Mouse (Mus musculus) brown adipose tissue, adult 24 weeks (tissue): ENCODE results near the gene Nxf1. TPM values are rescaled to one million over a fixed set of nuclear protein-coding genes. Genes with fewer than 3 reads are reported as not detected.
A peak's percentile ranks its signal among the peaks of the same experiment; 100 is the strongest.

Experiments used
- H3K27ac ChIP-seq: fragments of 200-500 bp; replicated peaks from 2 replicates; pipeline ENCODE4 v1.5.1; 2012; ENCODE audit warnings: low read depth, mild to moderate bottlenecking, low read length
- H3K4me1 ChIP-seq: fragments of 200-500 bp; 2 replicates; pipeline ENCODE4 v1.6.1; 2012; ENCODE audit warnings: low read length, mixed read lengths; ENCODE audit not compliant: control insufficient read depth, insufficient read depth, insufficient read length
- H3K4me3 ChIP-seq: fragments of 200-500 bp; 2 replicates; pipeline ENCODE4 v1.5.1; 2012; ENCODE audit warnings: low read depth, mild to moderate bottlenecking, low read length, moderate library complexity; ENCODE audit not compliant: insufficient read depth
- polyA plus RNA-seq: library from polyadenylated mRNA; stranded (reverse); fragments of >200 nt; gene quantifications from 2 replicates; pipeline ENCODE4 v1.2.4, GENCODE M21; 2012; ENCODE audit not compliant: missing spikeins, insufficient read depth, insufficient read length

The Nxf1 gene
- polyA plus RNA-seq, 1 experiment: 51.6 TPM

DNA sequence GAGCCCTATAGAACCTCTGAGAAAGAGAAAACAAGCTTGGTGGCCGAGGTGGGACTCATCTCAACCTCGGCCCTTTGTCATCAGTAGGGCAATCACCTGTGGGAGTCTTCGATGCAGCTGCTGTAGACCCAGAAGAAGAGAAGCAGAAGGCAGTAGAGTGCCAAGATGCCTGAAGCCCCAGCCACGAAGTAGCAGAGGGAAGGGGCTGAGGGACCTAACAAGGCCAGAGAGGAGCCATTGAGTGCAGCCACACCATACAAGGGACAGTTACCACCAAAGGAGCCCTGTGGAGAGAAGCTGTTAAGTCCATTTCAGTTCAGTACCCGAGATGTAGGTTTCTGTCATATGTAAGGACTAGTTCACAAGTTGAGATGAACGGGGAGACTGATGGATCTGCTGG, 16.5 kb downstream of the Nxf1 start:
- peak overlapping the region; percentile 40 for H3K4me3 ChIP-seq
- peak overlapping the region; percentile 7; the same call in 1 of the 2 replicates for H3K27ac ChIP-seq
- H3K4me1 ChIP-seq: peaks cover 14% of the 10 kb centered on the region

DNA sequence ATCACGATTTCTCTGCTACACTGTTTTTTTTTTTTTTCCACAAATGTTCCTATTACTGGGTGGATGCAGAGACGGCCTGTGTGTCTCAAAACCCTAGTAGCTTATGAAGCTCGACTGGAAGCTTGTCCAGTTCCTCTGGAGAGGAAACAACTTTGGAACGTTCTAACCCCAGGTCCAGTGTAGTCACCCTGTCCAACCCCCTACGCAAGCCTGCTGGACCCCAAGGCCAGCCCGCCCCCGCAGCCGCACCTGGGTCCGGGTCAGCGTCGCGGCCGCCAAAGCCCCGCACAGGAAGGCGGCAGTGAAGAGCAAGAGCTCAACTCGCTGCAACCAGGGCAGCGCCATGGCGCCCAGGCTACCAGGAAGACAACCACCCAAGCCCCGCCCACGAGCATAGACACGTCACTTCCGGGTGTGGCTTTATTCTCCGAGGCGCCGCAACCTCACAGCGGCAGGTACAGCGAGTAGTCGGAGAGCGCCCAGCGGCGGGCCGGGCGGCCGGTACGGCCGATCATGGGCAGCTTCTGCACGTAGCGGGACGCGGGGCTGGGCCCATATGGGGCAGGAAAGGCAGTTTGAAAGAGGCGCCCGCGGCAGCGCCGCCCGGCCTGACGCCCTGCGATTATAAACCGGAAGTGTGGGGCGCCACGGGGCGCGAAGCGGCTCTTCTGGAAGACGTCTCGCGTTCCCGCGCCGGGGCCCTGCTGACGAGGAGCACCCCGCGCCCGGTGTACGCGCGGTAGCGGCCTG, 17.4 kb downstream of the Nxf1 start, which contains the start of gene Tmem179b:
Tmem179b (minus strand) TSS at position 382 of the 750 bp plus-strand sequence.
- H3K4me1 ChIP-seq: peaks cover 14% of the 10 kb centered on the region
- peak within 1 kb of the TSS; percentile 90 for H3K4me3 ChIP-seq
- H3K27ac ChIP-seq: peak within 1 kb of the TSS; percentile 87

DNA sequence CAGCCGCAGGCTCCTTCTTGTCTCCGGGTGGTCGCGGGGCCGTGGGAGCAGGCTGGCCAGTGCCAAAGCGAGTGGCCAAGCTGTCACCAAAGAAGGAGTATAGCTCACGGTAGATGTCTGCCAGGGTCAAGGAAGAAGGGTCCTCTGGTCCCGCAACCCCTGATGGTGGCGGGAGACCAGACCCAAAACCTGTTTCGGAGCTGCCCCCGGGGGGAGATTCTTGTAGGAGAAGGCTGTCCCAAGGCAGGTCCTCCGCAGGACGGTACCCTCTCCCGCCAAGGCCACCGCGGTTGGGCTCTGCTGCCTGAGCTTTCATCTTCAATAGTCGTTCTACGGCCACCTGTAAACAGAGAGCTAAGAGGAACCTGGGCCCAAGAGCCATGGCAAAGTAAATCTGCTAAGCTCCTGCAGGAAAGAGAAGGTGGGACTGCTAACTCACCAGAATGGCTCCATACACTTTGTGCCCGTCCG, 18.1 kb downstream of the Nxf1 start:
- H3K27ac ChIP-seq: peak overlapping the region; percentile 77
- peak overlapping the region; percentile 90 for H3K4me3 ChIP-seq
- peaks cover 14% of the 10 kb centered on the region for H3K4me1 ChIP-seq

DNA sequence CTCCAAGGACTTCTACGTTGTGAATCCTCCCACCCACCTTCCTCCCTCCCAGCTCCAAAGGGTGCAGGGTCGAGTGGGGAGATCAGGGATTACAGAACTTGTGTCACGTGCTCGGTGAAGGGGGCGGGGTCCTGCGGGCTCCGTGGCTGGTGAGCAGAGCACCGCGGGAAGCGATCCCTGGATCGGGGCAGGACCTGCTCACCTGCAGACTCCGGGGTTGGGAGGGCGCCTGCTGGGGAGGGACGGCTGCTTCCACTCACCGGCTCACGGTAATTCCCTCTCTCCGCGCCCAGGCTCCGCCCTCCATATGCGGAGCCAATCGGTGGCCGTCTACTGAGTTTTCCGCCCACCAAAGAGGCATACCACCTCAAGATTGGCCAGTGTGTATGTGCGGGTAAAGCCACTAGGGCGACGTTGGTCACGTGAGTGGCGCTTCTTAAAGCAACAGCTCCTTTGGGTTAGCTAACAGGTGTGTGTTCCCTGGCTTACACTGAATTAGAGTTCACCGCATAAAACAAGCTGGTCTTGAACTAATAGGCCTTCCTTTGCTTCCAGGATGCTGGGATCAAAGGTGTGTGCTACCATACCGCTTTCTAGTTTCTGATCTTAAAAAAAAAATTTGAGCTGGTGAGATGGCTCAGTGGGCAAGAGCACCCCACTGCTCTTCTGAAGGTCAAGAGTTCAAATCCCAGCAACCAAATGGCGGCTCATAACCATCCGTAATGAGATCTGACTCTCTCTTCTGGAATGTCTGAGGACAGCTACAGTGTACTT, 29.3 kb downstream of the Nxf1 start, which contains the start of gene Taf6l:
Taf6l (minus strand) TSS at position 410 of the 774 bp plus-strand sequence.
- Histone ChIP-seq H3K27ac (no peak within 1 kb of the TSS), H3K4me3 (peak within 1 kb of the TSS; percentile 74), H3K4me1 (peaks cover 7% of the 10 kb centered on the region; the same call in 1 of the 2 replicates)

DNA sequence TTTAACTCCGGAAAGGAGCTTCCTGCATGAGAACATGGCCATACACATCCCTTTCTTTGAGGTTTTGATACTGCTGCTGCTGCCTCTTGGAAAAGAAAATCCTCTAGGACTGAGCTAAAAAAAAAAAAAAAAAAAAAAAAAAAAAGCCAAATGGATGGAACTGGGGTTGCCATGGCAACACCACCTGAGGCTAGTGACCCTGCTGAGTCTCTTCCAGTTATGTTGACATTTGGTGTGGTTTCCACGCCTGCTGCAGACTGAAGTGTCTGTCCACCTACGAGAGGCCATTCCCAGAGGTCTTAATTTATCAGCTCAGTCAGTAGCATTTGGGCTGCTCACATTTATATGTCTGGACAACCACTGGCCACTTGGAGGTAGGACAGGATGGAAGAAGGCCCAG, 31.6 kb downstream of the Nxf1 start:
- Histone ChIP-seq H3K4me3 (no peak overlapping the region), H3K4me1 (peaks cover 7% of the 10 kb centered on the region; the same call in 1 of the 2 replicates), H3K27ac (no peak overlapping the region)

DNA sequence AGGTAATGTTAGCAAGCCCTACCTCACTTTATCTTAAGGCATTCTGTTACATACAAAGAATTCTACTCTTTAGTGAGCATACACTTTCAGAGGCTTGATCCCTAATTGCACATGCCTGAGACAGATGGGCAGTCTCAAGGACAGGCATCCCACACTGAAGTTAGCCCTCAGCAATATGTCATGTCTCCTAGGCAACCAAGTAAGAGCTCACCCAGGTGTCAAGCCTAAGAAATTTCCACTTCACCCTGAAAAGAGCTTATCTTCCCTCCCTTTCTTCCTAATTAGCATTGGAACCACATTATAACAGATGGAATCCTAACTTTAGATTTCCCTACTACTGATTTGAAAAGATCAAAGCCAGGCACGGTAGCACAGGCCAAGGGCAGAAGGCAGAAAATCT, 32.3 kb downstream of the Nxf1 start:
- H3K27ac ChIP-seq: no peak overlapping the region
- H3K4me1 ChIP-seq: peaks cover 7% of the 10 kb centered on the region; the same call in 1 of the 2 replicates

DNA sequence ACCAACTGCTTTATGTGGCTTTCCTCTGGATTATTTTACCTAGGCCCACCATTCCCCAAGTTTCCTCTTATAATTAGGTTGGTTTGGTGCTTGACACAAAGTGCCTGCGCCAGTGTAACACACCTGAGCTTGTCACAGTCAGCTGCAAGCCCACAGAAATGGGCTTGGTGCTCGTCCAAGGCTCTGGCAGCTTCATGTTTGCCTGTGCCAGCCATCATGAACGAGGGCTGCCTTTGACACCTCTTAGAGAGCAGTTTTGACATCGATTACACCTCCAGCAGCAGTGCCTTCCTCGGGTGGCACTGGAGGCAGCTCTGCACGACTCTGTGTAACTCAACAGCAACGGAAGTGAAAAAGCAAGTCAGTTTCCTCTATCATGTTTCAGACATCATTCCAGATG, 33.3 kb downstream of the Nxf1 start:
- peaks cover 2% of the 10 kb centered on the region; the same call in 1 of the 2 replicates for H3K4me1 ChIP-seq
- H3K4me3 ChIP-seq: no peak overlapping the region
- no peak overlapping the region for H3K27ac ChIP-seq

More for the DNA sequence above, 32.3 kb downstream of the Nxf1 start:
- H3K4me3 ChIP-seq: no peak overlapping the region

DNA sequence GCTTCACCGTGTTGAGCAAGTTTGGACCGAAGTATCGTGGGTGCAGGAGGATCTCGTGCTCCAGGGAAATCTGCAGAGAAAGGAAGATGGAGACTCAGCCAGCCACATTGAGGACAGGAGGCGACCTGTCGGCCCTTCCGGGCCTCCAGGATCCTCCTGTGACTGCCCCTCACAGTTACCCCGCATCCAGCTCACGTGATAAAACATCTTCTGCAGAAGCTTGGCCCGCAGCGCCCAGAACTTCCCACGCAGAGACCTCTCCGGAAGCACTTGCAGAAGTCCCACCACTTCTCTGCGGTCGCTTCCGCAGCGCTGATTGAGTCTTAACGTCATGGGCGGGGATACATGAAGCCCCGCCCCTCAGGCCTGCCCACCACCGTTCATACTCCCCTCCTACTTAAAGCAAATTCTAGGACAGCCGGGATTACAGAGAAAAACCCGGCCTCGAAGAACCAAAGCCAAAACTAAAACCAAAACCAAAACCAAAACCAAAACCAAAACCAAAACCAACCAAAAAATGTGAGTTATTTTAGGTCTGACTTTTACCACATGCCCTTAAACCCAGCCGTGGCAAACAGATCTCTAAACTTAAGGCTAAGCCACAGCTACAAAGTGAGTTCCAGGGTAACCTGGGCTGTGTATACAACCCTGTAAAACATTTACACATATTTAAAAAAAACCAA, 41.5 kb downstream of the Nxf1 start, which contains the start of gene Polr2g:
Polr2g (minus strand) TSS at position 314 of the 683 bp plus-strand sequence.
- Histone ChIP-seq H3K27ac (peak within 1 kb of the TSS; percentile 65), H3K4me1 (0 out of 2 replicates have a peak, but pooled peaks cover 10% of the 10 kb centered on the region), H3K4me3 (peak within 1 kb of the TSS; percentile 83)

DNA sequence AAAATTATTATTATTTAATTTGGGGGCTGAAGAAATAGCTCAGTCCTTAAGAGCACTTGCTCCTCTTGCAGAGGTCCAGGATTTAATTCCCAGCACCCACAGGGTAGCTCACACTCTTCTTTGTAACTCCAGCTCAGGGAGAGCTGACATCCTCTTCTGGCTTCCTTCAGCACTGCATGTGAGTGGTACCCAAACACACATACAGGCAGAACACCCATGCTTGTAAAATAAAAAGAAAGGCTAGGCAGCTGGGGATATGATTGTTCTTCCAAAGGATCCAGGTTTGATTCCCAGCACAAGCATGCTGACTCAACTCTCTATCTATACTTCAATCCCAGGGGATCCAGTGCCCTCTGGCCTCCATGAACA, 42.1 kb downstream of the Nxf1 start:
- 0 out of 2 replicates have a peak, but pooled peaks cover 10% of the 10 kb centered on the region for H3K4me1 ChIP-seq
- H3K27ac ChIP-seq: peak overlapping the region; percentile 65
- H3K4me3 ChIP-seq: peak overlapping the region; percentile 43; the same call in 1 of the 2 replicates

DNA sequence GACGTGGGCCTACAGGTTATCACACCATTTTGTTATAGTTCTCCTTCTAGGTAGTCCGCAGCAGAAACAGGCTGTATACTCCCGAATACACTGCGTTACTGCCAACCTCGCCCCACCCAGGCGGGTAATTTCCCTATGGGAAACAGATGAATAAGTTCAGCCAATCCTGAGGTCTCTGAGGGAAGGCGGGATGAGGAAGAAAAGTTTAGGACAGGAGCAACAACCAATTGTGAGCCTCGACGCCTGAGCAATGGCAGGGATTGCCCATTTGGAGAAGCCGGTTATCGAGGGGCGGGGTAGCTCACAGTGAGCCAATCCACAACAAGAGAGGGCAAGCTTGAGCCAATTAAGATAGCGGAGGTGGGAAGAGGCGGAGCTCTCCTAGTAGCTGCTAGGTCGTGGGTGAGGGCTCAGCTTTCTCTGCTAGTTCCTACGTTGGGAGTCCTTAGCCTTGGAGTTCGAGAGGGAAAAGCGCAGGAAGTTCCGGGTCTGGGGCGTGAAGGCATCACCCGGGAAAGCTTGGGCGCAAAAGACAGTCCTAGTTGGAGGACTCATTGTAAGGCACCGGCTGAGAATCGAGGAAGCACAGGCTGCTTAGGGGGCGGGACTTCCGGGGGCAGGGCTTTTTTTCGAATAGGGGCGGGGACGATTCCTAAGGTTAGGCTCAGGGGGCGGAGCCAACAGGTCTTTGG, 45.4 kb downstream of the Nxf1 start, which contains the start of gene Zbtb3:
Zbtb3 (plus strand) TSS at position 426 of the 692 bp plus-strand sequence.
- Histone ChIP-seq H3K4me3 (peak within 1 kb of the TSS; percentile 72), H3K4me1 (0 out of 2 replicates have a peak, but pooled peaks cover 10% of the 10 kb centered on the region), H3K27ac (peak within 1 kb of the TSS; percentile 54)

DNA sequence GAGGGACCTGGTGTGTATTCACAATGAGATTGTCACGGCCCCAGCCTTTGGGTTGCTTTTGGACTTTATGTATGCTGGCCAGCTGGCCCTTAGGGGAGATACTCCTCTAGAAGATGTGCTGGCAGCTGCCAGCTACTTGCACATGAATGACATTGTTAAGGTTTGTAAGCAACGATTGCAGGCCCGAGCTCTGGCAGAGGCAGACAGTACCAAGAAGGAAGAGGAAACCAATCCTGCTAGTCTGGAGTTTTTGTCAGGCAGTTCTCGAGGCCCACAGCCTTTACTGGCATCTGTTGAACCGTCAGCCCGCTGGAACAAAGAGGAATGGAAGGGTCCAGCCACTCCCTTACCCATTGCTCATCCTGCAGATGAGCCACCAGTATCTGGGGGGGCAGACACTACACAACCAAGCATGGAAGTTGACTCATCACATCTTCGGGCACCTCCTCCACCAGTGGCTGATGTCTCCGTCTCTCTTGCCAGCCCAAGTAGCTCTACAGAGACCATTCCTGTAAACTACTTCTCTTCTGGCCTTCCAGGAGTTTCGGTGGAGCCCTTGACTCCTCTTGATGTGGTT, 46.4 kb downstream of the Nxf1 start:
- Histone ChIP-seq H3K4me3 (0 out of 2 replicates have a peak overlapping the region, but pooled peaks have one; percentile 72), H3K27ac (no peak overlapping the region)

DNA sequence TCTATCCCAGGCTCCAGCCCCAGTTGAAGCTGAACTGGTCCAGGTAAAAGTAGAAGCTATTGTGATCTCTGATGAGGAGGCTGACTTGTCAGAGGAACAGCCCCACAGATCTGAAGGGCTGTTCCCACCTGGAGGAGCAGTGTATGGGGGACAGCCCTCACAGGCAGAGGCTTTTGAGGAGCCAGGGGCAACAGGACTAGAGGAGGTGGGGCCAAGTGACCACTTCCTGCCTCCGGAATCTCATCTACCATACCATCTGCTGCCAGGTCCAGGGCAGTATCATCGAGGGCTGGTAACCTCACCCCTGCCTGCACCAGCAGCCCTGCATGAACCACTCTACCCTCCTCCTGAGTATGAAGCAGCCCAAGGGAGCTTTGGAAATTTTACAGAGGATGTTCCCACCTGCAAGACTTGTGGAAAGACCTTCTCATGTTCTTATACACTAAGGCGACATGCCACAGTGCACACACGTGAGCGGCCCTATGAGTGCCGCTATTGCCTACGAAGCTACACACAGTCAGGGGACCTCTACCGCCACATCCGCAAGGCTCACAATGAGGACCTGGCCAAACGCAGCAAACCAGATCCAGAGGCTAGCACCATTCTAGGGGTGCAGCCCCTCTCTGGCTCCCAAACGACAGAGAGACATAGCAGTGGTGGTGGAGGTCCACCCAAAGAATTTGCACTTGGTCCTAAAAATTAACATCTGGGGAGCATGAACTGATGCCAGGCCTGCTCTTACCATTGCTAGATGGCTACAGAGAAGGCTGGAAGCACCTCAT, 47.2 kb downstream of the Nxf1 start:
- Histone ChIP-seq H3K27ac (no peak overlapping the region), H3K4me1 (0 out of 2 replicates have a peak, but pooled peaks cover 7% of the 10 kb centered on the region), H3K4me3 (no peak overlapping the region)

More for the DNA sequence above, 46.4 kb downstream of the Nxf1 start:
- 0 out of 2 replicates have a peak, but pooled peaks cover 7% of the 10 kb centered on the region for H3K4me1 ChIP-seq

DNA sequence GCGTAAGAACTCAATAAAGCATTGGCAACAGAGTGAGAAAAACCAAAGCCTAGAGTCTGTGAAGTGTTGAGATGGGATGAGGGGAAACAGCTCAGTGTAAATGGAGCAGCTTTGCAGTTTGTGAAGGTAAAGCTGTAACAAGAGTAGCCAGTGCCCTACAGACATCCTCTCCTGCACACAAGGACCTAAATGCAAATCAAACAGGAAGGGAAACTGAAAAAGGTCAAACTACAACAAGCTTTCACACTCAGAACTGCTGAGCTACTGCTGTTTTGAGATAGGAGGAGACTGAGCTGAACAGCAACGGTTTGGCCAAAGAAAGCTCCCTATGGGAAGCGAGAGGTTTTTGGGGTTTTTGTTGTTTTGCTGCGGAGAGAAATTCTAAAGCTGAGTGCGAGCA, 49.9 kb downstream of the Nxf1 start:
- peak overlapping the region; percentile 59; the same call in 1 of the 2 replicates for H3K27ac ChIP-seq
- H3K4me1 ChIP-seq: 0 out of 2 replicates have a peak, but pooled peaks cover 7% of the 10 kb centered on the region
- H3K4me3 ChIP-seq: no peak overlapping the region
